29 mouse cellular contexts compared by ENCODE assay signal in the genomic region with DNA sequence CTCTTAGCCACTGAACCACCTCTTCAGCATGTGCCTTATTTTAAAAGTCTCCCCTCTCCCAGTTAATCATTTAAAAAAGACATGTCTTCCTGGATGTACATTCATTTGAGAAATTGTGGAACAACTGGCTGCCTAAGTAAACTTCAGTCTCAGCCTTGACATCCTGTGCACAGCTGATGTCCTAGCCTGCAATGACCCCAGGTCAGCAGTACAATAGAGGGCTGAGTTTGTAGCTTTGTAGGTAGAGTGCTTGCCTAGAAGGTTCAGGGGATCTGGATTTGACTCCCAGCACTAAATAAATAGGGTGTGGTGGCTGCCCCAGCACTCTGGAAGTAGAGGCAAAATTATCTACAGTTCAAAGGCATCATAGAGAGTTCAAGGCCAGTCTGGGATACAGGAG. TPM values are rescaled to one million over a fixed set of nuclear protein-coding genes. Genes with fewer than 3 reads are reported as not detected.
DNase-seq lines count a peak whose midpoint lies in the region; ATAC-seq and TF ChIP-seq lines count a peak whose summit lies in the region.
"Had no signal": no experiment of that assay in that cellular context is flagged by ENCODE, and none has a peak within 500 bp of the region (broad histone marks: within the 10 kb centered on the region; RNA-seq: fewer than 3 reads in every experiment).

No protein-coding gene starts in this region.

- TF ChIP-seq POLR2A in heart, adult 2 months (IDR thresholded peaks at IDR 0.05; ENCODE audit: insufficient read depth, low read depth, low read length): no peak

- no peak overlapping the region for H3K4me2 ChIP-seq in heart, postnatal 0 days (ENCODE audit: low read depth, low read length)
- no peak overlapping the region for H3K4me2 ChIP-seq in heart, embryonic 11.5 days
- no peak overlapping the region for H3K4me2 ChIP-seq in forebrain, embryonic 14.5 days (ENCODE audit: low read length)
- H3K4me2 ChIP-seq: forebrain, embryonic 13.5 days; hindbrain, embryonic 12.5 days; liver, embryonic 12.5 days; midbrain, embryonic 11.5 days; neural tube, embryonic 12.5 days had no signal

- ATAC-seq in heart, postnatal 0 days (ENCODE audit: insufficient read depth, low read depth): 0 out of 2 replicates have a peak, but pooled peaks have one; percentile 43
- no peak for ATAC-seq in heart, embryonic 11.5 days (replicated peaks; ENCODE audit: insufficient number of reproducible peaks, low FRiP score, low TSS enrichment)
- no peak for ATAC-seq in forebrain, embryonic 14.5 days
- ATAC-seq: liver, embryonic 12.5 days; liver, postnatal 0 days; Patski had no signal

- no peaks in the 10 kb centered on the region for H3K9me3 ChIP-seq in heart, postnatal 0 days (replicated peaks; ENCODE audit: control insufficient read depth, low read length)
- no peaks in the 10 kb centered on the region for H3K9me3 ChIP-seq in heart, embryonic 11.5 days (replicated peaks; ENCODE audit: control insufficient read depth, low read length)
- H3K9me3 ChIP-seq in forebrain, embryonic 14.5 days (replicated peaks; ENCODE audit: control insufficient read depth, low read length): no peaks in the 10 kb centered on the region
- H3K9me3 ChIP-seq: forebrain, embryonic 13.5 days; hindbrain, embryonic 12.5 days; liver, embryonic 12.5 days; neural tube, embryonic 12.5 days had no signal

- H3K27me3 ChIP-seq in heart, adult 2 months (ENCODE audit: control insufficient read depth, insufficient read depth, low read length): no peaks in the 10 kb centered on the region
- H3K27me3 ChIP-seq in heart, postnatal 0 days (ENCODE audit: control insufficient read depth, insufficient read depth, low read length): no peaks in the 10 kb centered on the region
- no peaks in the 10 kb centered on the region for H3K27me3 ChIP-seq in heart, embryonic 11.5 days (ENCODE audit: control insufficient read depth, insufficient read depth, low read length)
- no peaks in the 10 kb centered on the region for H3K27me3 ChIP-seq in forebrain, embryonic 14.5 days (replicated peaks; ENCODE audit: control insufficient read depth, insufficient read depth, low read length)
- H3K27me3 ChIP-seq: forebrain, embryonic 13.5 days; hindbrain, embryonic 12.5 days; liver, embryonic 12.5 days; neural tube, embryonic 12.5 days; Patski had no signal

- TF ChIP-seq CTCF in heart, adult 2 months (IDR thresholded peaks at IDR 0.05): no peak
- no peak for TF ChIP-seq CTCF in heart, postnatal 0 days (IDR thresholded peaks at IDR 0.05; ENCODE audit: low read depth)

- TF ChIP-seq EP300 in heart, adult 2 months (IDR thresholded peaks at IDR 0.05; ENCODE audit: insufficient read depth, low read depth, low read length): no peak
- TF ChIP-seq EP300 in heart, postnatal 0 days (IDR thresholded peaks at IDR 0.05; ENCODE audit: low read depth): no peak

- peaks cover 6% of the 10 kb centered on the region for H3K4me1 ChIP-seq in heart, adult 2 months (ENCODE audit: control insufficient read depth, insufficient read depth, low read length)
- H3K4me1 ChIP-seq in heart, postnatal 0 days (ENCODE audit: control insufficient read depth, insufficient read depth): peaks cover 8% of the 10 kb centered on the region
- H3K4me1 ChIP-seq in heart, embryonic 11.5 days (ENCODE audit: control insufficient read depth, insufficient read depth, low read length): no peaks in the 10 kb centered on the region
- peaks cover 5% of the 10 kb centered on the region; the same call in 1 of the 2 replicates for H3K4me1 ChIP-seq in brown adipose tissue, adult 24 weeks (ENCODE audit: control insufficient read depth, insufficient read depth, insufficient read length, low read length)
- no peaks in the 10 kb centered on the region for H3K4me1 ChIP-seq in forebrain, embryonic 14.5 days (ENCODE audit: control insufficient read depth, insufficient read depth, low read length)
- H3K4me1 ChIP-seq: forebrain, embryonic 13.5 days; hindbrain, embryonic 12.5 days; liver, embryonic 12.5 days; neural tube, embryonic 12.5 days had no signal

- no peaks in the 10 kb centered on the region for H3K79me2 ChIP-seq in heart, adult 2 months (replicated peaks; ENCODE audit: control insufficient read depth, insufficient read depth, low read length)

- DNase-seq in heart, adult 2 months: peak in 1 of 2 experiments; percentile 21
- no peak for DNase-seq in heart, postnatal 4 days
- DNase-seq in heart, postnatal 0 days (ENCODE audit: low spot score): no peak
- DNase-seq in kidney, postnatal 14 days: peak; percentile 18
- no peak for DNase-seq in kidney, adult 11 months
- DNase-seq in forebrain, embryonic 14.5 days (ENCODE audit: low spot score): no peak
- DNase-seq: adrenal gland, postnatal 10 days; cerebellum, adult 11 months; cerebellum, adult 9-10 months; cerebellum, postnatal 36 days; heart, postnatal 14 days; kidney, adult 2 months; kidney, postnatal 36 days; left cerebral cortex, postnatal 4 days; liver, postnatal 0 days; right cerebral cortex, adult 18-20 months; spleen, adult 18-20 months; thymus, postnatal 14 days had no signal

- no peak overlapping the region for H3K9ac ChIP-seq in heart, adult 2 months (ENCODE audit: low read depth, low read length)
- H3K9ac ChIP-seq in heart, postnatal 0 days (replicated peaks; ENCODE audit: low read depth, low read length): no peak overlapping the region
- H3K9ac ChIP-seq in heart, embryonic 11.5 days (ENCODE audit: low read depth, low read length): no peak overlapping the region
- no peak overlapping the region for H3K9ac ChIP-seq in forebrain, embryonic 14.5 days (ENCODE audit: low read length)
- H3K9ac ChIP-seq: forebrain, embryonic 13.5 days; hindbrain, embryonic 12.5 days; liver, embryonic 12.5 days; liver, postnatal 0 days; neural tube, embryonic 12.5 days had no signal

- no peaks in the 10 kb centered on the region for H3K36me3 ChIP-seq in heart, adult 2 months (ENCODE audit: control insufficient read depth, insufficient read depth, low read length)
- H3K36me3 ChIP-seq in heart, postnatal 0 days (replicated peaks; ENCODE audit: control insufficient read depth, insufficient read depth, low read length): no peaks in the 10 kb centered on the region
- no peaks in the 10 kb centered on the region for H3K36me3 ChIP-seq in heart, embryonic 11.5 days (ENCODE audit: control insufficient read depth, insufficient read depth, low read length)
- no peaks in the 10 kb centered on the region for H3K36me3 ChIP-seq in forebrain, embryonic 14.5 days (ENCODE audit: control insufficient read depth, insufficient read depth, low read length)
- H3K36me3 ChIP-seq: hindbrain, embryonic 12.5 days; liver, embryonic 12.5 days; neural tube, embryonic 12.5 days had no signal

- intact Hi-C loops in heart, adult 2 months (cut with DNase I): no loop called here

- H3K4me3 ChIP-seq in heart, adult 2 months: no peak overlapping the region
- H3K4me3 ChIP-seq in heart, postnatal 0 days (ENCODE audit: low read depth, low read length): no peak overlapping the region
- no peak overlapping the region for H3K4me3 ChIP-seq in heart, embryonic 11.5 days (ENCODE audit: low read depth, low read length)
- no peak overlapping the region for H3K4me3 ChIP-seq in brown adipose tissue, adult 24 weeks (ENCODE audit: insufficient read depth, low read depth, low read length)
- H3K4me3 ChIP-seq in forebrain, embryonic 14.5 days (ENCODE audit: low read depth, low read length): no peak overlapping the region
- H3K4me3 ChIP-seq: forebrain, embryonic 13.5 days; hindbrain, embryonic 12.5 days; layer of hippocampus, adult 2 months; liver, embryonic 12.5 days; myocyte; neural tube, embryonic 12.5 days had no signal

- H3K27ac ChIP-seq in heart, adult 2 months: peak overlapping the region; percentile 20
- no peak overlapping the region for H3K27ac ChIP-seq in heart, postnatal 0 days (ENCODE audit: low read depth)
- H3K27ac ChIP-seq in heart, embryonic 11.5 days (ENCODE audit: low read depth, low read length): no peak overlapping the region; the same call in 1 of the 2 replicates
- H3K27ac ChIP-seq in brown adipose tissue, adult 24 weeks (replicated peaks; ENCODE audit: low read depth, low read length): peak overlapping the region; percentile 53
- H3K27ac ChIP-seq in forebrain, embryonic 14.5 days (ENCODE audit: low read depth, low read length): no peak overlapping the region
- H3K27ac ChIP-seq: forebrain, embryonic 13.5 days; hindbrain, embryonic 12.5 days; layer of hippocampus, adult 2 months; liver, embryonic 12.5 days; neural tube, embryonic 12.5 days had no signal

RNA-seq across cellular contexts. Expression of gene Rasd2, which starts 15.4 kb away (rescaled TPM):
- total RNA-seq in heart, adult 2 months (2021): 1 to 10 TPM; 3.7 to 5.6 TPM
- polyA plus RNA-seq in heart, adult 2 months (2012; rRNA removed): 2.8 and 2.9 TPM in 2 replicates
- total RNA-seq in heart, postnatal 4 days (2021): 1 to 10 TPM; 2.2 TPM
- 2.0 and 4.0 TPM in 2 replicates for total RNA-seq in heart, postnatal 0 days (2014; rRNA removed; ENCODE audit: low replicate concordance)
- polyA plus RNA-seq in heart, postnatal 0 days (2015; fragmentation: Nextera tagmentation; extraction: Ambion mirVana): 0.63 and 0.68 TPM in 2 replicates
- polyA plus RNA-seq in heart, embryonic 11.5 days (2014; fragmentation: Nextera tagmentation; extraction: Ambion mirVana): 0.10 and 0.16 TPM in 2 replicates
- polyA plus RNA-seq in brown adipose tissue, adult 24 weeks (2012; ENCODE audit: insufficient read depth, insufficient read length, missing spikeins): 0.48 TPM in 1 of 2 replicates, not detected in the other
- polyA plus RNA-seq in forebrain, embryonic 14.5 days (2014; fragmentation: Nextera tagmentation; extraction: Ambion mirVana): 0.52 and 0.94 TPM in 2 replicates
- total RNA-seq: MEL had no signal
- polyA plus RNA-seq: myocyte had no signal

Comparison
In these comparisons a context has a peak if more than half of its experiments do, and no peak if none do; other contexts are left out.
1. H3K27ac ChIP-seq: peak in heart, adult 2 months (single experiment) and brown adipose tissue, adult 24 weeks (single experiment); none in heart, postnatal 0 days (single experiment), heart, embryonic 11.5 days (single experiment) and forebrain, embryonic 14.5 days (single experiment).